9 mouse cellular contexts compared by ENCODE assay signal in genomic region chr17:34077549-34077948, GRCm38 (mm10). TPM values are rescaled to one million over a fixed set of nuclear protein-coding genes. Genes with fewer than 3 reads are reported as not detected.
DNase-seq lines count a peak whose midpoint lies in the region; ATAC-seq and TF ChIP-seq lines count a peak whose summit lies in the region.
"Had no signal": no experiment of that assay in that cellular context is flagged by ENCODE, and none has a peak within 500 bp of the region (broad histone marks: within the 10 kb centered on the region; RNA-seq: fewer than 3 reads in every experiment).

No protein-coding gene starts in this region.

- H3K4me2 ChIP-seq in forebrain, embryonic 14.5 days (ENCODE audit: low read length): no peak overlapping the region
- no peak overlapping the region for H3K4me2 ChIP-seq in forebrain, embryonic 13.5 days
- H3K4me2 ChIP-seq: midbrain, embryonic 12.5 days had no signal

- 0 out of 2 replicates have a peak, but pooled peaks cover 9% of the 10 kb centered on the region for H3K27me3 ChIP-seq in forebrain, embryonic 14.5 days (replicated peaks; ENCODE audit: control insufficient read depth, insufficient read depth, low read length)
- H3K27me3 ChIP-seq in forebrain, embryonic 13.5 days: peaks cover 12% of the 10 kb centered on the region
- H3K27me3 ChIP-seq in MEL (ENCODE audit: control insufficient read depth in 1 of 2, insufficient read depth in 2 of 2, low read length in 2 of 2): no peaks in the 10 kb centered on the region

- H3K79me2 ChIP-seq in MEL (ENCODE audit: control insufficient read depth, insufficient read depth, low read length, poor library complexity): no peaks in the 10 kb centered on the region

- H3K27ac ChIP-seq in forebrain, embryonic 14.5 days (ENCODE audit: low read depth, low read length): no peak overlapping the region
- no peak overlapping the region for H3K27ac ChIP-seq in forebrain, embryonic 13.5 days
- no peak overlapping the region for H3K27ac ChIP-seq in MEL (ENCODE audit: control insufficient read depth, low read depth, low read length)
- H3K27ac ChIP-seq: midbrain, embryonic 12.5 days had no signal

- TF ChIP-seq EP300 in MEL (IDR thresholded peaks at IDR 0.05; ENCODE audit: low read depth in 1 of 2, low read length in 2 of 2): no peak

- peak; percentile 91 for DNase-seq in forebrain, embryonic 14.5 days (ENCODE audit: low spot score)
- peak; percentile 88 for DNase-seq in MEL (ENCODE audit: low read depth, low spot score)
- DNase-seq in cerebellum, adult 11-12 months: peak; percentile 22
- peak; percentile 51 to 58 for DNase-seq in frontal cortex, postnatal 25 days (ENCODE audit: low spot score in 2 of 2)
- DNase-seq in layer of hippocampus, adult 11-12 months (ENCODE audit: low spot score): peak; percentile 78
- peak; percentile 86 for DNase-seq in lung, postnatal 10 days
- peak; percentile 59 for DNase-seq in spleen, adult 12 weeks (ENCODE audit: low spot score)

- TF ChIP-seq RAD21 in MEL (IDR thresholded peaks at IDR 0.05; ENCODE audit: low read depth, low read length): peak; percentile 92

- no peaks in the 10 kb centered on the region for H3K36me3 ChIP-seq in forebrain, embryonic 14.5 days (ENCODE audit: control insufficient read depth, insufficient read depth, low read length)
- H3K36me3 ChIP-seq in forebrain, embryonic 13.5 days (ENCODE audit: poor library complexity, severe bottlenecking): no peaks in the 10 kb centered on the region
- peaks cover 0 to 2% of the 10 kb centered on the region in 2 experiments; a peak in 2 of 4 replicates for H3K36me3 ChIP-seq in MEL (ENCODE audit: control insufficient read depth in 1 of 2, insufficient read depth in 2 of 2, low read length in 2 of 2)
- H3K36me3 ChIP-seq: midbrain, embryonic 12.5 days had no signal

- H3K4me3 ChIP-seq in forebrain, embryonic 14.5 days (ENCODE audit: low read depth, low read length): no peak overlapping the region
- no peak overlapping the region for H3K4me3 ChIP-seq in forebrain, embryonic 13.5 days
- no peak overlapping the region for H3K4me3 ChIP-seq in MEL (ENCODE audit: control insufficient read depth in 1 of 2, insufficient read depth in 1 of 2, low read depth in 2 of 2, low read length in 2 of 2)
- H3K4me3 ChIP-seq: midbrain, embryonic 12.5 days had no signal

- ATAC-seq in forebrain, embryonic 14.5 days: peak; percentile 40; the same call in 1 of the 2 replicates
- ATAC-seq in forebrain, embryonic 13.5 days: no peak

- no peak for TF ChIP-seq POLR2A in MEL (IDR thresholded peaks at IDR 0.05; ENCODE audit: control insufficient read depth in 1 of 2, insufficient read depth in 1 of 2, low read depth in 1 of 2, low read length in 2 of 2, poor library complexity in 1 of 2)

- no peaks in the 10 kb centered on the region for H3K9me3 ChIP-seq in forebrain, embryonic 14.5 days (replicated peaks; ENCODE audit: control insufficient read depth, low read length)
- 0 out of 2 replicates have a peak, but pooled peaks cover 3% of the 10 kb centered on the region for H3K9me3 ChIP-seq in forebrain, embryonic 13.5 days (replicated peaks)
- H3K9me3 ChIP-seq in MEL (replicated peaks; ENCODE audit: insufficient read depth, low read length): no peaks in the 10 kb centered on the region
- H3K9me3 ChIP-seq: midbrain, embryonic 12.5 days had no signal

- H3K4me1 ChIP-seq in forebrain, embryonic 14.5 days (ENCODE audit: control insufficient read depth, insufficient read depth, low read length): no peaks in the 10 kb centered on the region
- H3K4me1 ChIP-seq in forebrain, embryonic 13.5 days: 0 out of 2 replicates have a peak, but pooled peaks cover 5% of the 10 kb centered on the region
- no peaks in the 10 kb centered on the region; a peak in 1 of 4 replicates for H3K4me1 ChIP-seq in MEL (ENCODE audit: control insufficient read depth in 1 of 2, insufficient read depth in 2 of 2, low read length in 2 of 2)

- WGBS in forebrain, embryonic 14.5 days: 1% methylated on average over 9 of the region's 9 CpGs
- under 1% methylated on average over 9 of the region's 9 CpGs for WGBS in forebrain, embryonic 13.5 days

- H3K9ac ChIP-seq in forebrain, embryonic 14.5 days (ENCODE audit: low read length): no peak overlapping the region
- no peak overlapping the region for H3K9ac ChIP-seq in forebrain, embryonic 13.5 days
- H3K9ac ChIP-seq in MEL (ENCODE audit: control insufficient read depth, low read depth, low read length, poor library complexity, severe bottlenecking): no peak overlapping the region
- H3K9ac ChIP-seq: midbrain, embryonic 12.5 days had no signal

- peak; percentile 70 to 96 (median 82) for TF ChIP-seq CTCF in MEL (IDR thresholded peaks at IDR 0.05 in 2 of 3, conservative IDR thresholded peaks at IDR 0.05 in 1 of 3; ENCODE audit: control insufficient read depth in 1 of 3, insufficient read depth in 1 of 3, low read depth in 2 of 3, low read length in 3 of 3, poor library complexity in 1 of 3, severe bottlenecking in 1 of 3)

TF ChIP-seq in MEL, 35 proteins besides CTCF, POLR2A, EP300 and RAD21:
- TF ChIP-seq TBP (IDR thresholded peaks at IDR 0.05; ENCODE audit: low read depth, low read length): no peak
- TF ChIP-seq ZC3H11A (IDR thresholded peaks at IDR 0.05; ENCODE audit: low read depth, low read length): peak; percentile 82
- TF ChIP-seq SIN3A (IDR thresholded peaks at IDR 0.05; ENCODE audit: low read length): peak; percentile 24; the same call in 1 of the 2 replicates
- peak; percentile 86 for TF ChIP-seq SMC3 (IDR thresholded peaks at IDR 0.05; ENCODE audit: low read depth, low read length)
- no peak for TF ChIP-seq ZKSCAN1 (IDR thresholded peaks at IDR 0.05; ENCODE audit: low read depth, low read length)
- TF ChIP-seq POLR2AphosphoS5 (IDR thresholded peaks at IDR 0.05; ENCODE audit: borderline replicate concordance, low read depth, low read length): no peak

RNA-seq across cellular contexts. Expression of gene H2-Oa, which starts 14.6 kb away (rescaled TPM):
- 0.22 TPM in 1 of 2 replicates, not detected in the other for polyA plus RNA-seq in forebrain, embryonic 14.5 days (2014; fragmentation: Nextera tagmentation; extraction: Ambion mirVana)
- not detected in 2 replicates for polyA plus RNA-seq in forebrain, embryonic 13.5 days (2015; fragmentation: Nextera tagmentation; extraction: Ambion mirVana)
- total RNA-seq in MEL (2012; rRNA removed): 2.2 and 2.6 TPM in 2 replicates
- polyA plus RNA-seq in MEL (2012; ENCODE audit: insufficient read depth in 1 of 2, insufficient read length in 2 of 2, low read depth in 1 of 2, low replicate concordance in 2 of 2, missing spikeins in 1 of 2): 1 to 10 TPM in 1 of 2 experiments, not detected in 1; 3.9 TPM

RNA-seq across cellular contexts. Expression of gene Col11a2, which starts 38.3 kb away (rescaled TPM):
- polyA plus RNA-seq in forebrain, embryonic 14.5 days (2014; fragmentation: Nextera tagmentation; extraction: Ambion mirVana): 0.95 and 1.6 TPM in 2 replicates
- 0.80 and 1.3 TPM in 2 replicates for polyA plus RNA-seq in forebrain, embryonic 13.5 days (2015; fragmentation: Nextera tagmentation; extraction: Ambion mirVana)
- 4.6 and 4.8 TPM in 2 replicates for total RNA-seq in MEL (2012; rRNA removed)
- 10 to 100 TPM in 1 of 2 experiments, not detected in 1; 14.5 TPM for polyA plus RNA-seq in MEL (2012; ENCODE audit: insufficient read depth in 1 of 2, insufficient read length in 2 of 2, low read depth in 1 of 2, low replicate concordance in 2 of 2, missing spikeins in 1 of 2)

RNA-seq across cellular contexts. Expression of gene H2-DMa, which starts 41.8 kb away (rescaled TPM):
- polyA plus RNA-seq in forebrain, embryonic 14.5 days (2014; fragmentation: Nextera tagmentation; extraction: Ambion mirVana): 11.0 and 11.6 TPM in 2 replicates
- 8.7 and 10.0 TPM in 2 replicates for polyA plus RNA-seq in forebrain, embryonic 13.5 days (2015; fragmentation: Nextera tagmentation; extraction: Ambion mirVana)
- 26.1 and 38.3 TPM in 2 replicates for total RNA-seq in MEL (2012; rRNA removed)
- 10 to 100 TPM in 1 of 2 experiments, not detected in 1; 38.7 TPM for polyA plus RNA-seq in MEL (2012; ENCODE audit: insufficient read depth in 1 of 2, insufficient read length in 2 of 2, low read depth in 1 of 2, low replicate concordance in 2 of 2, missing spikeins in 1 of 2)

RNA-seq across cellular contexts. Expression of gene Brd2, which starts 44.9 kb away (rescaled TPM):
- 118 and 137 TPM in 2 replicates for polyA plus RNA-seq in forebrain, embryonic 14.5 days (2014; fragmentation: Nextera tagmentation; extraction: Ambion mirVana)
- polyA plus RNA-seq in forebrain, embryonic 13.5 days (2015; fragmentation: Nextera tagmentation; extraction: Ambion mirVana): 124 and 125 TPM in 2 replicates
- total RNA-seq in MEL (2012; rRNA removed): 97.2 and 99.5 TPM in 2 replicates
- polyA plus RNA-seq in MEL (2012; ENCODE audit: insufficient read depth in 1 of 2, insufficient read length in 2 of 2, low read depth in 1 of 2, low replicate concordance in 2 of 2, missing spikeins in 1 of 2): 100 to 1,000 TPM; 189 to 252 TPM

RNA-seq across cellular contexts. Expression of gene Rxrb, which starts 45.9 kb away (rescaled TPM):
- polyA plus RNA-seq in forebrain, embryonic 14.5 days (2014; fragmentation: Nextera tagmentation; extraction: Ambion mirVana): 21.4 and 27.7 TPM in 2 replicates
- polyA plus RNA-seq in forebrain, embryonic 13.5 days (2015; fragmentation: Nextera tagmentation; extraction: Ambion mirVana): 52.6 and 57.1 TPM in 2 replicates
- 37.2 and 37.6 TPM in 2 replicates for total RNA-seq in MEL (2012; rRNA removed)
- 10 to 100 TPM in 1 of 2 experiments, not detected in 1; 63.4 TPM for polyA plus RNA-seq in MEL (2012; ENCODE audit: insufficient read depth in 1 of 2, insufficient read length in 2 of 2, low read depth in 1 of 2, low replicate concordance in 2 of 2, missing spikeins in 1 of 2)

Comparison
In these comparisons a context has a peak if more than half of its experiments do, and no peak if none do; other contexts are left out.
1. DNase-seq: peak in every context shown above with its lines; median percentile 91 in forebrain, embryonic 14.5 days; 88 in MEL; 86 in lung, postnatal 10 days; 78 in layer of hippocampus, adult 11-12 months; 59 in spleen, adult 12 weeks; 54 in frontal cortex, postnatal 25 days; 22 in cerebellum, adult 11-12 months.